Mouse (Mus musculus) liver, adult (tissue): ENCODE measurements around the gene Gan.

Source experiments
- GATA4 ChIP-seq: IDR thresholded peaks from 2 replicates; pipeline ENCODE4 v1.6.1; 2014; ENCODE audit warnings: mild to moderate bottlenecking, low read length; ENCODE audit not compliant: insufficient replicate concordance

Gene Gan

GRCm38 (mm10) chr8:117206636-117207035 lies 48.7 kb downstream of the Gan start:
- TF ChIP-seq GATA4: no peak

GRCm38 (mm10) chr8:117209150-117209549 lies 51.2 kb downstream of the Gan start:
- no peak for TF ChIP-seq GATA4

GRCm38 (mm10) chr8:117212100-117212499 lies 54.2 kb downstream of the Gan start:
- no peak for TF ChIP-seq GATA4

GRCm38 (mm10) chr8:117217724-117218123 lies 59.8 kb downstream of the Gan start:
- no peak for TF ChIP-seq GATA4

GRCm38 (mm10) chr8:117222396-117222795 lies 64.5 kb downstream of the Gan start:
- TF ChIP-seq GATA4: no peak

- 0 out of 2 replicates have a peak, but pooled peaks have one; percentile 3 for TF ChIP-seq GATA4
Measured at GRCm38 (mm10) chr8:117224630-117225029, 66.7 kb downstream of the Gan start.

- no peak for TF ChIP-seq GATA4
Measured at GRCm38 (mm10) chr8:117226306-117226705, 68.4 kb downstream of the Gan start.

GRCm38 (mm10) chr8:117227339-117227738 lies 69.4 kb downstream of the Gan start:
- TF ChIP-seq GATA4: no peak

GRCm38 (mm10) chr8:117233199-117233598 lies 75.3 kb downstream of the Gan start:
- no peak for TF ChIP-seq GATA4

GRCm38 (mm10) chr8:117236531-117236930 lies 78.6 kb downstream of the Gan start:
- TF ChIP-seq GATA4: no peak

GRCm38 (mm10) chr8:117240326-117240725 lies 82.4 kb downstream of the Gan start:
- TF ChIP-seq GATA4: no peak

GRCm38 (mm10) chr8:117240841-117241494 lies 83.0 kb downstream of the Gan start:
- no peak for TF ChIP-seq GATA4

GRCm38 (mm10) chr8:117241848-117242247 lies 83.9 kb downstream of the Gan start:
- TF ChIP-seq GATA4: no peak

- no peak for TF ChIP-seq GATA4
Measured at GRCm38 (mm10) chr8:117242286-117242685, 84.4 kb downstream of the Gan start.

- TF ChIP-seq GATA4: no peak
Measured at GRCm38 (mm10) chr8:117244601-117245000, 86.7 kb downstream of the Gan start.

- no peak for TF ChIP-seq GATA4
Measured at GRCm38 (mm10) chr8:117248341-117248740, 90.4 kb downstream of the Gan start.

- TF ChIP-seq GATA4: no peak
Measured at GRCm38 (mm10) chr8:117251086-117251681, 93.2 kb downstream of the Gan start.
